ENCODE assay signal across 30 mouse cellular contexts in the genomic region with DNA sequence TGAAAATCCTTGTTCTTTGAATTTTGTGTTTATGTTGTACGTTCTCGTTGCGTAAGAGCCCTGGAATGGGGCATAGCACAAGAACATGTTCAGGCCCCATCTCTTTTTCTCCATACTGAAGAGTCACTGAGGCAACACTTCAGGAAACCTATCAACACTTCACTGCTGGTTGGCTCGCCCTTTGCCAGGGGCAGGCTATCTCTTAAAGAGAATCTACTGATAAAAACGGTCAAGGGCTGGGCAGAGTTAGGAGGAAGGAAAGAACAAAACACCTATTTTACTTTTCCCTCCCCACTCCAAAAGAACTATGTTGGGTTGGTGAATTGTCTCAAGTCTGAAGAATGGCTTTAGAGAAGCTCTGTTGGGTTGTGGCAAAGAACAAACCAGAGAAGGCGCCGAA. TPM values are rescaled to one million over a fixed set of nuclear protein-coding genes. Genes with fewer than 3 reads are reported as not detected.
DNase-seq lines count a peak whose midpoint lies in the region; ATAC-seq and TF ChIP-seq lines count a peak whose summit lies in the region.
"Had no signal": no experiment of that assay in that cellular context is flagged by ENCODE, and none has a peak within 500 bp of the region (broad histone marks: within the 10 kb centered on the region; RNA-seq: fewer than 3 reads in every experiment).

No protein-coding gene starts in this region.

- TF ChIP-seq EP300 in liver, postnatal 0 days (IDR thresholded peaks at IDR 0.05; ENCODE audit: low read depth): no peak

- 72% methylated on average over 7 of the region's 7 CpGs for WGBS in liver, embryonic 12.5 days (ENCODE audit: insufficient replicate concordance)
- 83% methylated on average over 7 of the region's 7 CpGs for WGBS in liver, postnatal 0 days (ENCODE audit: insufficient replicate concordance)

- TF ChIP-seq CTCF in left cerebral cortex, adult 2 months (IDR thresholded peaks at IDR 0.05): no peak
- no peak for TF ChIP-seq CTCF in liver, postnatal 0 days (IDR thresholded peaks at IDR 0.05; ENCODE audit: low read depth)
- TF ChIP-seq CTCF in cortical plate, adult 2 months (IDR thresholded peaks at IDR 0.05; ENCODE audit: extremely low read depth, insufficient read depth, low read length): no peak

- H3K9me3 ChIP-seq in liver, embryonic 12.5 days (replicated peaks): no peaks in the 10 kb centered on the region
- H3K9me3 ChIP-seq in liver, postnatal 0 days (ENCODE audit: low read length): no peaks in the 10 kb centered on the region
- H3K9me3 ChIP-seq: embryonic facial prominence, embryonic 13.5 days; embryonic facial prominence, embryonic 15.5 days; forebrain, embryonic 12.5 days; G1E had no signal

- H3K4me3 ChIP-seq in left cerebral cortex, adult 2 months: no peak overlapping the region
- no peak overlapping the region for H3K4me3 ChIP-seq in liver, embryonic 12.5 days
- no peak overlapping the region for H3K4me3 ChIP-seq in liver, postnatal 0 days (ENCODE audit: low read depth, low read length)
- H3K4me3 ChIP-seq in cortical plate, adult 2 months (ENCODE audit: insufficient read depth, low read length): no peak overlapping the region
- H3K4me3 ChIP-seq: embryonic facial prominence, embryonic 13.5 days; embryonic facial prominence, embryonic 15.5 days; erythroblast, embryonic 14.5 days; forebrain, embryonic 10.5 days; forebrain, embryonic 12.5 days had no signal

- DNase-seq in frontal cortex, postnatal 25 days (ENCODE audit: low spot score in 2 of 2): no peak
- DNase-seq in left cerebral cortex, adult 2 months (ENCODE audit: extremely low spot score in 1 of 2, low spot score in 2 of 2): no peak
- DNase-seq in left cerebral cortex, postnatal 10 days (ENCODE audit: extremely low spot score in 1 of 2, low spot score in 2 of 2): no peak
- DNase-seq in liver, postnatal 0 days: no peak
- no peak for DNase-seq in cerebellum, postnatal 14 days
- DNase-seq: adrenal gland, adult 8-10 months; adrenal gland, postnatal 14 days; adrenal gland, postnatal 36 days; B cell, adult 2 months; cerebellum, adult 11 months; cerebellum, adult 18-20 months; cerebellum, adult 8-10 months; cerebellum, adult 9-11 months; cerebellum, postnatal 25 days; embryo, embryonic 11 days had no signal

- no peak overlapping the region for H3K4me2 ChIP-seq in liver, embryonic 12.5 days
- no peak overlapping the region for H3K4me2 ChIP-seq in liver, postnatal 0 days (ENCODE audit: low read depth, low read length)
- H3K4me2 ChIP-seq: embryonic facial prominence, embryonic 13.5 days; embryonic facial prominence, embryonic 15.5 days; forebrain, embryonic 12.5 days had no signal

- no peaks in the 10 kb centered on the region for H3K27me3 ChIP-seq in liver, embryonic 12.5 days (replicated peaks)
- H3K27me3 ChIP-seq in liver, postnatal 0 days (ENCODE audit: insufficient read depth, low read length): no peaks in the 10 kb centered on the region
- H3K27me3 ChIP-seq: CH12.LX; embryonic facial prominence, embryonic 13.5 days; embryonic facial prominence, embryonic 15.5 days; forebrain, embryonic 12.5 days; Patski had no signal

- peak overlapping the region; percentile 16; the same call in 1 of the 2 replicates for H3K27ac ChIP-seq in left cerebral cortex, adult 2 months
- H3K27ac ChIP-seq in liver, embryonic 12.5 days: no peak overlapping the region
- no peak overlapping the region for H3K27ac ChIP-seq in liver, postnatal 0 days (ENCODE audit: low read depth)
- peak overlapping the region; percentile 77 for H3K27ac ChIP-seq in cortical plate, adult 2 months (ENCODE audit: insufficient read depth, low read length)
- H3K27ac ChIP-seq: embryonic facial prominence, embryonic 13.5 days; embryonic facial prominence, embryonic 15.5 days; forebrain, embryonic 10.5 days; forebrain, embryonic 12.5 days had no signal

- peaks cover 7% of the 10 kb centered on the region; the same call in 1 of the 2 replicates for H3K36me3 ChIP-seq in liver, embryonic 12.5 days
- no peaks in the 10 kb centered on the region for H3K36me3 ChIP-seq in liver, postnatal 0 days (replicated peaks; ENCODE audit: insufficient read depth, low read length)
- H3K36me3 ChIP-seq: embryonic facial prominence, embryonic 15.5 days; forebrain, embryonic 12.5 days had no signal

- peak; percentile 44; the same call in 1 of the 2 replicates for ATAC-seq in frontal cortex, adult (ENCODE audit: low TSS enrichment)
- peak; percentile 52; the same call in 1 of the 2 replicates for ATAC-seq in liver, embryonic 12.5 days
- ATAC-seq in liver, postnatal 0 days: no peak
- ATAC-seq: activated CD4-positive, CD25-positive, alpha-beta regulatory T cell, adult 4 months; CD4-positive, CD25-positive, alpha-beta regulatory T cell, adult 4 months; forebrain, embryonic 14.5 days; forebrain, embryonic 16.5 days; Patski had no signal

- H3K4me1 ChIP-seq in liver, embryonic 12.5 days: peaks cover 8% of the 10 kb centered on the region
- no peaks in the 10 kb centered on the region for H3K4me1 ChIP-seq in liver, postnatal 0 days (ENCODE audit: insufficient read depth)
- no peaks in the 10 kb centered on the region for H3K4me1 ChIP-seq in cortical plate, adult 2 months (ENCODE audit: control insufficient read depth, insufficient read depth, low read length)
- H3K4me1 ChIP-seq: embryonic facial prominence, embryonic 13.5 days; embryonic facial prominence, embryonic 15.5 days; forebrain, embryonic 12.5 days had no signal

- no peak overlapping the region for H3K9ac ChIP-seq in liver, embryonic 12.5 days
- H3K9ac ChIP-seq in liver, postnatal 0 days (replicated peaks): no peak overlapping the region
- H3K9ac ChIP-seq: embryonic facial prominence, embryonic 13.5 days; embryonic facial prominence, embryonic 15.5 days; forebrain, embryonic 12.5 days had no signal

- intact Hi-C loops in left cerebral cortex, adult 2 months (cut with DNase I): no loop called here
- intact Hi-C loops in left cerebral cortex, postnatal 10 days (cut with DNase I): no loop called here

- no peak for TF ChIP-seq POLR2A in cortical plate, adult 2 months (IDR thresholded peaks at IDR 0.05; ENCODE audit: extremely low read depth, insufficient read depth, low read length)

RNA-seq across cellular contexts. Expression of gene Zranb3, which starts 55.9 kb away (rescaled TPM):
- total RNA-seq in left cerebral cortex, adult 2 months (2021): 1 to 10 TPM; 6.8 to 7.8 TPM
- 1 to 10 TPM; 8.7 to 9.8 TPM for total RNA-seq in left cerebral cortex, postnatal 10 days (2021)
- 7.0 and 7.5 TPM in 2 replicates for polyA plus RNA-seq in liver, embryonic 12.5 days (2016; fragmentation: Nextera tagmentation; extraction: Ambion mirVana)
- polyA plus RNA-seq in liver, postnatal 0 days (2015; fragmentation: Nextera tagmentation; extraction: Ambion mirVana): 1.2 and 1.3 TPM in 2 replicates
- 5.5 and 6.4 TPM in 2 replicates for polyA plus RNA-seq in cortical plate, adult 2 months (2012; rRNA removed)

RNA-seq across cellular contexts. Expression of gene R3hdm1, which starts 56.2 kb away (rescaled TPM):
- total RNA-seq in left cerebral cortex, adult 2 months (2021): 100 to 1,000 TPM; 505 to 574 TPM
- total RNA-seq in left cerebral cortex, postnatal 10 days (2021): 100 to 1,000 TPM; 327 to 329 TPM
- 48.3 and 48.7 TPM in 2 replicates for polyA plus RNA-seq in liver, embryonic 12.5 days (2016; fragmentation: Nextera tagmentation; extraction: Ambion mirVana)
- 21.7 and 22.6 TPM in 2 replicates for polyA plus RNA-seq in liver, postnatal 0 days (2015; fragmentation: Nextera tagmentation; extraction: Ambion mirVana)
- polyA plus RNA-seq in cortical plate, adult 2 months (2012; rRNA removed): 454 and 497 TPM in 2 replicates

Comparison
In these comparisons a context has a peak if more than half of its experiments do, and no peak if none do; other contexts are left out.
1. H3K27ac ChIP-seq: peak in left cerebral cortex, adult 2 months (single experiment) and cortical plate, adult 2 months (single experiment); none in liver, embryonic 12.5 days (single experiment) and liver, postnatal 0 days (single experiment).